In the genomic region with DNA sequence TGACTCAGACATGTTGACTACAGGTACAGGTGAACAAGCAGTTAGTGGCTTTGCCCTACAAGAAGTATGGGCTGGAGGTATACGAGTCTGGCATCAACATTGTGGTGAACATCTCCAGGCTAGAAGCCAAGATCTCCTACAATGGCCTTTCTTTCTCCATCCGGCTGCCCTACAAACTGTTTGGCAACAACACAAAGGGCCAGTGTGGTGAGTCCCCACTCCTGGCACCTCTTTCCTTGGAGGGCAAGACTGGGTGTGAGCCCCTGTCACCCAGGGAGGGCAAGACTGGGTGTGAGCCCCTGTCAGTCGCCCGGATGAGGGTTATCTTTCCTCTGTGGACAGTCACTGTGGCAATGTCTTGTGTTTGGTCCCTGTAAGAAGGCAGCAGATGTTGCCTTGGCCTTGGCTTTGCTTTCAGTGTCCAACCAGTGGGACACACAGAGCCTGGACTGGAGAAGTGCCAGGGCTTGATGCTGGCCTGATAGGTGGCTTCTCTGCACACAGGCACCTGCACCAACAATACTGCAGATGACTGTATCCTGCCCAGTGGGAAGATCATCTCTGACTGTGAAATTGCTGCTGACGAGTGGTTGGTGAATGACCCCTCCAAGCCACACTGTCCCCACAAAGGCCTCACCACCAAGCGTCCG, we compare ENCODE assay signal across 10 mouse cellular contexts. TPM values are rescaled to one million over a fixed set of nuclear protein-coding genes. Genes with fewer than 3 reads are reported as not detected.
"Had no signal": no experiment of that assay in that cellular context is flagged by ENCODE, and none has a peak within 500 bp of the region (broad histone marks: within the 10 kb centered on the region; RNA-seq: fewer than 3 reads in every experiment).

No protein-coding gene starts in this region.

- DNase-seq: kidney, adult 2 months; kidney, postnatal 14 days; lung, adult 18-20 months; right cerebral cortex, adult 18-20 months; right cerebral cortex, postnatal 25 days; thymus, postnatal 36 days had no signal

RNA-seq across cellular contexts. Expression of a gene that starts 41.2 kb away (rescaled TPM):
- total RNA-seq: left cerebral cortex, adult 2 months; left cerebral cortex, postnatal 36 days; liver, adult 2 months; megakaryocyte-erythroid progenitor cell, adult 5-6 weeks had no signal

RNA-seq across cellular contexts. Expression of a gene that starts 57.4 kb away (rescaled TPM):
- total RNA-seq: liver, adult 2 months; megakaryocyte-erythroid progenitor cell, adult 5-6 weeks had no signal
